Mouse (Mus musculus) ES-Bruce4 (cell line): ENCODE data around the gene Msi2. TPM values are rescaled to one million over a fixed set of nuclear protein-coding genes. Genes with fewer than 3 reads are reported as not detected.

Experiments
- H3K27ac ChIP-seq: 2 replicates; pipeline ENCODE4 v1.5.1; 2012; ENCODE audit warnings: low read length, inconsistent platforms; ENCODE audit not compliant: insufficient read depth
- H3K27me3 ChIP-seq: 2 replicates; pipeline ENCODE4 v1.6.1; 2012; ENCODE audit warnings: mild to moderate bottlenecking, low read length, inconsistent platforms; ENCODE audit not compliant: control insufficient read depth, poor library complexity, insufficient read depth, severe bottlenecking
- H3K36me3 ChIP-seq: 2 replicates; pipeline ENCODE4 v1.6.1; 2012; ENCODE audit warnings: inconsistent platforms, mild to moderate bottlenecking, low read length, moderate library complexity; ENCODE audit not compliant: control insufficient read depth, poor library complexity, insufficient read depth, severe bottlenecking
- H3K4me1 ChIP-seq: one replicate; pipeline ENCODE4 v1.8.1; 2011; ENCODE audit warnings: low read length; ENCODE audit not compliant: control insufficient read depth, insufficient read depth
- H3K4me3 ChIP-seq: 2 replicates; pipeline ENCODE4 v1.5.1; 2011; ENCODE audit warnings: low read depth, mild to moderate bottlenecking, low read length
- H3K9ac ChIP-seq: 2 replicates; pipeline ENCODE4 v1.6.1; 2012; ENCODE audit warnings: low read depth, mild to moderate bottlenecking, inconsistent platforms; ENCODE audit not compliant: poor library complexity, severe bottlenecking
- H3K9me3 ChIP-seq: replicated peaks from 2 replicates; pipeline ENCODE4 v1.6.1; 2012; ENCODE audit warnings: mild to moderate bottlenecking, low read length, inconsistent platforms; ENCODE audit not compliant: control insufficient read depth, poor library complexity, insufficient read depth, severe bottlenecking
- CTCF ChIP-seq: IDR thresholded peaks from one replicate; pipeline ENCODE4 v1.8.1; 2011; ENCODE audit warnings: low read depth, low read length
- EP300 ChIP-seq: IDR thresholded peaks from 2 replicates; pipeline ENCODE4 v1.6.1; 2011; ENCODE audit warnings: low read depth, low read length; ENCODE audit not compliant: insufficient read depth
- POLR2A ChIP-seq: IDR thresholded peaks from one replicate; pipeline ENCODE4 v1.8.1; 2011; ENCODE audit warnings: low read length; ENCODE audit not compliant: insufficient read depth
- polyA plus RNA-seq: library from polyadenylated mRNA; stranded (reverse); fragments of >200 nt; gene quantifications from 2 replicates; pipeline ENCODE4 v1.2.4, GENCODE M21; 2011; ENCODE audit warnings: low read depth; ENCODE audit not compliant: missing spikeins, insufficient read depth, insufficient read length

Msi2 gene
- polyA plus RNA-seq, 1 experiment: 110 TPM

GRCm38 (mm10) chr11:88665799-88666198, 52.5 kb downstream of the Msi2 start:
- no peaks in the 10 kb centered on the region for H3K9me3 ChIP-seq
- no peak overlapping the region for H3K9ac ChIP-seq
- TF ChIP-seq CTCF (no peak), EP300 (no peak), POLR2A (no peak)
- H3K27me3 ChIP-seq: no peaks in the 10 kb centered on the region
- H3K36me3 ChIP-seq: peaks cover 11% of the 10 kb centered on the region; the same call in 1 of the 2 replicates
- H3K27ac ChIP-seq: no peak overlapping the region
- no peak overlapping the region for H3K4me3 ChIP-seq
- peaks cover 32% of the 10 kb centered on the region for H3K4me1 ChIP-seq

DNA sequence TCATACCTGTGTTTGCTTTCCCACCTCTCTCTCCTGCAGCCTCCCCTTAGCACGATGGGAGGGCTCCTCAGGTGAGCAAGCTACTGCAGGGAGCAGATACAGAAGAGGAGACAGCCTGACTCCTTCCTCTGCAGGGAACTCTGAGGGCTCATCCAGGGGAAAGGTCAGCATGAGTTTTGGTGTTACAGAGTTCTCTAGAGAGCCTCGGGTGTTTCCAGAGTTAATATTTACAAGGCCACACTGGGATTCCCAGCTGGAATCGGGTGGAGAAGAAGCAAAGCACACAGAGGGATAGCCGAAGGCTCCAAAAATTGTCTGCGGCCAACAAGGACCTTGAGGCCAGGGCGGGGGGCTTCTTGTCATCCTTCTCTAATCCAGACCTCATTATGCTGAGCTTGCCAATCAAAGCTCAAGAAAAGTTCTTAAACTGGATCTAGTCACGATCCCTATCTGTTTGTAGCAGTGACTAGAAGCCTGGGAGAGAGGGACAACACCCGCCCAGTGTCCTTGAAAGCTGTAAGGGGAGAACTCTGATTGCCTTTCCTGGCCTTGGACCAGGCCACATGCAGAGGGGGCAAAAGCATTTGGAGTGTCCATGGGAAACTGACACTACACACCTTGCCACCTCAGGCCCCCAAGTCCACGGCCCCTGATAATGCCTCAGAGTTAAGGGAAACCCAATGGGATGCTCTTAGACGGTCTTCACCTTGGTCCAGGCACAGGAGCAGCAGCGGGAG, 56.7 kb downstream of the Msi2 start:
- Histone ChIP-seq H3K27me3 (no peaks in the 10 kb centered on the region), H3K4me1 (peaks cover 28% of the 10 kb centered on the region), H3K4me3 (no peak overlapping the region), H3K9me3 (no peaks in the 10 kb centered on the region), H3K9ac (no peak overlapping the region), H3K36me3 (no peaks in the 10 kb centered on the region), H3K27ac (no peak overlapping the region)
- TF ChIP-seq EP300 (no peak), CTCF (no peak), POLR2A (no peak)

DNA sequence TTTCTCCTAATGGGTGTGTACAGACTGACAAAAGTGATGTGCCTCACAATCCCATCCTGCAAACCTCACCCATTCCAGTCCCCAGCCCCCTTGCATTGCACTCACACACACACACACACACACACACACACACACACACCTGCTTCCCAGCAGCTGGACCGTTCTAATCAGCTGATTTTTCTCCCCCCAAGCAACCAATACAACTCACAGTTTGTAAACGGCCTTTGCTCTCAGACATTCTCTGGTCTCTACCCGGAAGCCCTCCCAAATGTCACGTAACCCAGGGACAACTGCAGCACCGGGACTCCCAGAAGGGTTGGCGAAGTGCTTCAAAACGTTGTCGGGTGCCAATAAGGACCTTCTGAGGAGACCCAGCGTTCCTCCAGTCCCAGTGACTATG, 57.9 kb downstream of the Msi2 start:
- Histone ChIP-seq H3K9ac (no peak overlapping the region), H3K27me3 (no peaks in the 10 kb centered on the region), H3K4me3 (no peak overlapping the region), H3K9me3 (no peaks in the 10 kb centered on the region), H3K36me3 (no peaks in the 10 kb centered on the region), H3K4me1 (peaks cover 30% of the 10 kb centered on the region), H3K27ac (no peak overlapping the region; the same call in 1 of the 2 replicates)
- no peak for TF ChIP-seq CTCF
- TF ChIP-seq POLR2A: no peak
- no peak for TF ChIP-seq EP300

GRCm38 (mm10) chr11:88658926-88659325, 59.4 kb downstream of the Msi2 start:
- peaks cover 30% of the 10 kb centered on the region for H3K4me1 ChIP-seq

DNA sequence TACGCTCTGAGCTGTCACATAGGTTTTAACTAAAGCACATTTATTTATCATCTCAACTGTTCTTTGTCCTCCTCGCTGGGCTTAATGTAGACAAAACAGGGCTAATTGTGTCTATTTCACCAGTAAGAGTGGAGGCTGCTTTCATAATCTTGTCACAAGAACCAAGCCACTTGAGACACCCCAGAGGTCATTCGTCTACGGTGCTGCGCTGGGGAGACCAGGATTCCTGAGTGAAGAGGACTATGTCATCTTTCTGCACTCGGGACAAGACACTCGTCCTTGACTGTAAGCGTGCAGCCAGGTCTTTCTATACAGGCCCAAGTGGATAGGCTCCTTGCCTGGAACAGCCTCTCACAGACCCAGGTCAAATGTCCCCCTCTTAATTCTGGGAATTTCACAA, 62.5 kb downstream of the Msi2 start:
- Histone ChIP-seq H3K9me3 (no peaks in the 10 kb centered on the region), H3K4me3 (no peak overlapping the region), H3K9ac (no peak overlapping the region), H3K27ac (no peak overlapping the region), H3K4me1 (peaks cover 12% of the 10 kb centered on the region), H3K27me3 (no peaks in the 10 kb centered on the region), H3K36me3 (peaks cover 10% of the 10 kb centered on the region; the same call in 1 of the 2 replicates)
- no peak for TF ChIP-seq POLR2A
- no peak for TF ChIP-seq EP300
- no peak for TF ChIP-seq CTCF

More at GRCm38 (mm10) chr11:88658926-88659325, 59.4 kb downstream of the Msi2 start:
- peak; percentile 77 for TF ChIP-seq EP300
- no peak for TF ChIP-seq CTCF
- Histone ChIP-seq H3K27ac (peak overlapping the region; percentile 46), H3K4me3 (no peak overlapping the region), H3K9ac (no peak overlapping the region), H3K9me3 (no peaks in the 10 kb centered on the region), H3K36me3 (0 out of 2 replicates have a peak, but pooled peaks cover 3% of the 10 kb centered on the region), H3K27me3 (no peaks in the 10 kb centered on the region)

GRCm38 (mm10) chr11:88655214-88655566, 63.1 kb downstream of the Msi2 start:
- H3K4me3 ChIP-seq: no peak overlapping the region
- TF ChIP-seq POLR2A (no peak), EP300 (no peak), CTCF (no peak)
- H3K36me3 ChIP-seq: peaks cover 10% of the 10 kb centered on the region; the same call in 1 of the 2 replicates
- no peak overlapping the region for H3K9ac ChIP-seq
- H3K9me3 ChIP-seq: no peaks in the 10 kb centered on the region
- peaks cover 8% of the 10 kb centered on the region for H3K4me1 ChIP-seq
- H3K27ac ChIP-seq: no peak overlapping the region
- H3K27me3 ChIP-seq: no peaks in the 10 kb centered on the region
